Mouse (Mus musculus): ENCODE measurements around the gene Inpp5k.

The Inpp5k gene

GRCm38 (mm10) chr11:75654471-75655390 lies 23.9 kb downstream of the Inpp5k start:
- peak in 1 of 2 experiments; percentile 31 for DNase-seq

DNA sequence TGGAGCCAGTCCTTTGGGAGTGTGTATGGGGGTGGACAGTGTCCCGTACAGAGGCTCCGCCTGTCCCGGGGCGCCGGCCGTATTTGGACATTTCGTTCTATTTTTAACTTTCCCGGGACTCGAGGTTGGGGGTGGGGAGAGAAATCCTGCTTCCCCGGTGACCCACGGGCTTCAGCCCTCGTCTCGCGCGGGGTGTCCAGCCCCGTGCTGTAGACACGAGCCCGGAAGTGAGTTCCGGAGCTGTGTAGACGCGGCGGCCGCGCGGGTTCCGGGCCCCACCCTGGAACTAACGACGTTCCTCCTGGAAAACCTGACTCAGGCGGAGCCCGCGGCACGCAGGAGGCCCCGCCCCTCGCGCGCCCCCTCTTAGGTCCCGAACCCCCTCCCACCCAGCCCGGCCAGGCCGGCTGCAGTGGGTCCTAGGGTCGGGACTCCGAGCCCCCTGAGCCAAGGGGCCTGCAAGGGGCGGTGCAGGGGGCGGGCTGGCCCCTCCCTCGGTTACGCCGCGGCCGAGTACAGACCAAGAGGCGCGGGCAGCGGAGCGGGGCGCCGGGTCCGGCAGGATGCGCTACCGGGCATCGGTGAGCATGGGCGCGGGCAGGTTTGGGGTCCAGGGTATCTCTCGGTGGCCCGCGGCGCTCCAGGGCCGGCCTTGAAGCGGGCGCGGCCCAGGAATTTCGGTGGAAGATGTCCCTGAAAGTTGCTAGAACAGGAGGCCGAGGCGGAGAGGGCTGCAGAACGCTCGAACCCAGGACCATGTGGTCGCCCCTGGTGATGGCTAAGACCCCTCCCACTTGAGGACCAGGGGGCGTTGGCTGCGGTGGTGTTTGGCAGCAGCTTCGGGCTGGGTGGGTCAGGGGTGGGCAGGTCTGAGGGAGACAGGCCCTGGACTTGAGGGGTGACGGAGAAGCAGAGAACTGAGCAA lies 25.1 kb downstream of the Inpp5k start:
- DNase-seq = peak; percentile 63 to 64

DNA sequence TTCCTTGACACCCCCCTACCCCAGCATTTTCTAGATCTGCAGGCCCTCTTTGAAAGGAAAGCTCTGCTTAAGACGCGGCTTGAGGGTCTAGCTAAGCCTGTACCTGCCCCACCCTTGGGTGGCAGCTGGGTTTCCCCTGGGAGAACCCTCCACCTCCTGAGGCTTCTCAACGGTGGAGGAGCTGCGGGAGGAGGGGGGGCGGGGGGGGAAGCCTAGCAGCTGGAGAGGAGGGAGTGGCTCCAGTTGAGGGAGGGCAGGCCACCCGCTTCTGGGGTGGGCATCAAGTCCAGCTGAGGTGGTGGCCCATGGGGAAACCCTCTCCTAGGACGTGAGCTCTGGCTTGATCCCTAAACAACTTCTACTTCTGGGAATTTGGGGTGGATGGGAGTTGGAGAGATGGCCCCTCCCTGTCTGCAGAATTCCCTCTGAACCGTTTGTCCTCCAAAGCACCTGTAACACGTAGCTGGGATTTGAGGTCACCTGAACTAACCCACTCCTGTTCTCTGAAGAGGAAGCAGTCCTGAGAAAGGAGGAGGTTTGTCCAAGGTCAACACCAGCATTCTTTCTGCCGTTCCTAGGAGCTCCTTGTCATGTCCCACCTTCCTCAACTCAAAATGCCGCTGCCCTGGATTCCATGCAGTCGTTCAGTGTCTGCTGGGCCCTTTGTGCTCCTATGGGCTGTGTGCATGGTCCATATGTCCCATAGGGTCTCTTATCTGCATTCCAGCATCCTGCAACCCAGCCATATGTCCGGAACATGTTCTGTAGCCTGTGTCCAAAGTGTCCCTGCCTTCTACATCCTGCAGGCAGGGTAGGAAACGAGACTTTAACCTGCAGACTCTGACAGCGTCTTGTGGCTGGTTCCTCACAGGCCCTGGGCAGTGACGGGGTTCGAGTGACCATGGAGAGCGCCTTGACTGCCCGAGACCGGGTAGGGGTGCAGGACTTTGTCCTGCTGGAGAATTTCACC lies 26.1 kb downstream of the Inpp5k start:
- DNase-seq = no peak

DNA sequence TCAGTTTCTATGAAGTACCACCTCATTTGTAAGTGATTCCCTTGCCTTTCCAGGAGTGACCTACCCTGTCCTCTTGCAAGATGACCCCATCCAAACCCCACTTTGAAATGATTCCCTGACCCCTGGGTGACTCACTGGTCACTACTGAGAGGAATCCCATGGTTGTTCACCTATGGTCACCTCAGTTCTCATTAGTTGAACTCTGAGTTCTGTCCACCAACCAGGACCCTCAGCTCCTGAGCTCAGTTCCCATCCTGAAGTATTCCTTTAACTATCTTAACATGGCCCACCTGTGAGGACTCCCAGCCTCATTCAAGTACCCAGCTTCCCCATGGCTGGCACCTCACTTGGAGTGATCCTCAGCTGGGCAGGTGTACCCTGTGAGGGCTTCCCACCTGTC lies 27.1 kb downstream of the Inpp5k start:
- no peak for DNase-seq

- DNase-seq = no peak
Observed at GRCm38 (mm10) chr11:75658311-75658710, 27.5 kb downstream of the Inpp5k start.

GRCm38 (mm10) chr11:75658996-75659750 lies 28.4 kb downstream of the Inpp5k start:
- DNase-seq = peak in 1 of 2 experiments; percentile 13

DNA sequence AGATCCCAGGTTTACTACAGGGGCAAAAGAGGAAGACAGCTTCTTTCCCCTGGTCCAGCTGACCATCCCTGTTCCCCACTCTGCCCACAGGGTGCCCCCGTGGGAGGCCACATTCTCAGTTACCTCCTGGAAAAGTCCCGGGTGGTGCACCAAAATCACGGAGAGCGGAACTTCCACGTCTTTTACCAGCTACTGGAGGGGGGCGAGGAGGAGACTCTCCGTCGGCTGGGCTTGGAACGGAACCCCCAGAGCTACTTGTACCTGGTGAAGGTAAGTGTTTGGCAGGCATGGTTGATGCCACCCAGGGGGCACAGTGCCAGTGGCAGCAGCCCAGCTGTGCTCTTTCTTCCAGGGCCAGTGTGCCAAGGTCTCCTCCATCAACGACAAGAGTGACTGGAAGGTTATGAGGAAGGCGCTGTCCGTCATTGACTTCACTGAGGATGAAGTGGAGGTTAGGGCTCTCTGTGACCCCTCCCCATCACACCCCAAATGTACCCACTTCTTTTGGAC lies 29.3 kb downstream of the Inpp5k start:
- no peak for DNase-seq

DNA sequence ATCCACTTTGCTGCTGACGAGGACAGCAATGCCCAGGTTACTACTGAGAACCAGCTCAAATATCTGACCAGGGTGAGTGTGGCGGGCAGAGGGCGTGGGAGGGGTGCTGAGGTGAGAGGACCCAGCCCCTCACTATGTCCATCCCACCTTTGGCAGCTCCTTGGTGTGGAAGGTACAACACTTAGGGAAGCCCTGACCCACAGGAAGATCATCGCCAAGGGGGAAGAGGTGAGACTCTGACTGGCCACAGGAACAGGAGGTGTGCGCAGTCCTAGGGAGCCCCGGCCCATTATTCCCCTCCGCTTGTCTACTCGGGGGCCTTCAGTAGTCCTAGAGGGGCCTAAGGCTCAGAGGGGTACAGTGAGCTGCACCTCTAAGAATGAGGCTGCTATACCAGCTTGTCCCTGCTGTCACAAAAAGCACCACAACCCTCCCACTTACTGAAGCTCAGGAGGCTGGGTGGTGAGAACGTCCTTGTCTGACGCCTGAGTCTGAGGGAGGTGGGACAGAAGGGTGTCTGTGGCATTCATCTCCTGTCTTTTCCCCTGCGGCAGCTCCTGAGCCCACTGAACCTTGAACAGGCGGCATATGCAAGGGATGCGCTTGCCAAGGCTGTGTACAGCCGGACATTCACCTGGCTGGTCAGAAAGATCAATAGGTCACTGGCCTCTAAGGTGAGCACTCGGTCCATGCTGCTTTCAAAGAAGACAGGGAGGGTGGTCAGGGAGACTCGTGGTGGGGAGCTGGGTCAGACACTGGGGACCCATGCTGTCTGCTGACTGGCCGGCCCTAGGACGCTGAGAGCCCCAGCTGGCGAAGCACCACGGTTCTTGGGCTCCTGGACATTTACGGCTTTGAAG lies 30.4 kb downstream of the Inpp5k start:
- no peak for DNase-seq

DNA sequence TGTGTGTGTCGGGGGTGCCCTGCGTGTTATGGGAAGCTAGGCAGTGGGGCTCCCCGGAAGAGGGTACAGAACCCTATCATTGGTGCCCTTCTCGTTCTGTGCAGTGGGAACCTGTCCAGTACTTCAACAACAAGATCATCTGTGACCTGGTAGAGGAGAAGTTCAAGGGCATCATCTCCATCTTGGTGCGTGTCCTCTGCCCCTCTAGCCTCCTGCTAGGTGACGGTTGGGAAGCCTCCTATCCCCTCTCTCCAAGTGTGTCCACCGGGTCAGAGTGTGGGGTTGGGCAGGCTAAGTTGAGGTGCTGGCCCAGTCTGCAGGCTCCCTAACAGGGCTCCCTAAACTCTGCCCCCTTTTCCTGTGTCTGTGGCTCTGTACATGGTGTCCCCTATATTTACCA lies 31.3 kb downstream of the Inpp5k start:
- DNase-seq = no peak

GRCm38 (mm10) chr11:75666296-75666695 lies 35.5 kb downstream of the Inpp5k start:
- DNase-seq = no peak

DNA sequence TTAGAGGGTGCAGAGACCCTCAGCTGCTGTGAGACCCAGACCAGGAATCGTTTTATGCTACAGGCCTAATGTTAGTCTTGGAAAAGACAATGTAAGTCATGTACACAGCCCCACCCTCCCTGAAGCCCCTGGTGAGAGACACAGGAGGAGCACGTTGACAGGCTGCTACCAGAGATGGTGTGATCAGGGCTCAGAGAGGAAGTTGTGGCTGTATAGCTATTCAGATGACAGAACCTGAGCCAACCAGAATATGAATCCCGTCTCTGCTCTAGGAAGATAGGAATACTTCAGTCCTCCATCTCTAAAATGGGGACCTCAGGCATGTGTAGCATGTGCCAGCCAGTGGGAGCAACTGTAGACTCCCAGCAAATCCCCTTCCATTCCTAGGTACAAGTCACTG lies 37.8 kb downstream of the Inpp5k start:
- DNase-seq = no peak

GRCm38 (mm10) chr11:75669176-75669852 lies 38.5 kb downstream of the Inpp5k start:
- DNase-seq = no peak

DNA sequence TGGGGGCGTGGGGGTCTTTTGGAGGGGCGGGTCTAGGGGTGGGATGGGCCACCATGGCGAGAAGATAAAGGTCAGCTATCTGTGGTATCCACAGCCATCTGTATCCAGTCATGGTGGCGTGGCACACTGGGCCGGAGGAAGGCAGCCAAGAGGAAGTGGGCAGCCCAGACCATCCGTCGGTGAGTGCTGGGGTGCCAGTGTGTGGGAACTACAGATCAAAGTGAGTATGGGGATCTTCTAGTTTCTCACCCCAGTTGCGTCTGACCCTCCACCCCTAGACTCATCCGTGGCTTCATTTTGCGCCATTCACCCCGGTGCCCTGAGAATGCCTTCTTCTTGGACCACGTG lies 39.0 kb downstream of the Inpp5k start:
- no peak for DNase-seq

DNA sequence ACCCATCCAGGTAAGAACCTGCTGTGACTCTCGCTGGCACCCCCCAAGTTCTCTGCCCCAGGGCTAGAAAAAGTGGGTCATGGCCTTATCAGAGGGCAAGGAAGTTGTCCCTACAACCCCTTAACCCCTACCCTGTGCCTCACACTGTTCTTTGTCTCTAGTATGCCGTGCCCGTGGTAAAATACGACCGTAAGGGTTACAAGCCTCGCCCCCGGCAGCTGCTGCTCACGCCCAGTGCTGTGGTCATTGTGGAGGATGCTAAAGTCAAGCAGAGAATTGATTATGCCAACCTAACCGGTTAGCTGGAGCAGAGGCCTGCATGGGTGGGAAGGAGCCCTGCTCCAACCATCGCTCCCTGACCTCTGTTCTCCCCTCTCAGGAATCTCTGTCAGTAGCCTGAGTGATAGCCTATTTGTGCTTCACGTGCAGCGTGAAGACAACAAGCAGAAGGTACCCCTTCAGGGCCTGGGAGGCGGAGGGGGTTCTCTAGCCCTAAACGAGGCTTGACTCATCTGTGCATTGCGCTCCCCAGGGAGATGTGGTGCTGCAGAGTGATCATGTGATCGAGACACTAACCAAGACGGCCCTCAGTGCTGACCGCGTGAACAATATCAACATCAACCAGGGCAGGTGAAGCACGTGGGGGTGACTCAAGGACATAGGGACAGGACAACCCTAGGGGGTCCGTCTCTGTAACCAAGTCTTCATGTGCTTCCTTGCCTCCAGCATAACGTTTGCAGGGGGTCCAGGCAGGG lies 40.8 kb downstream of the Inpp5k start:
- no peak for DNase-seq

- DNase-seq = no peak
Observed at GRCm38 (mm10) chr11:75673411-75673810, 42.6 kb downstream of the Inpp5k start.

GRCm38 (mm10) chr11:75674875-75675274 lies 44.1 kb downstream of the Inpp5k start:
- no peak for DNase-seq

DNA sequence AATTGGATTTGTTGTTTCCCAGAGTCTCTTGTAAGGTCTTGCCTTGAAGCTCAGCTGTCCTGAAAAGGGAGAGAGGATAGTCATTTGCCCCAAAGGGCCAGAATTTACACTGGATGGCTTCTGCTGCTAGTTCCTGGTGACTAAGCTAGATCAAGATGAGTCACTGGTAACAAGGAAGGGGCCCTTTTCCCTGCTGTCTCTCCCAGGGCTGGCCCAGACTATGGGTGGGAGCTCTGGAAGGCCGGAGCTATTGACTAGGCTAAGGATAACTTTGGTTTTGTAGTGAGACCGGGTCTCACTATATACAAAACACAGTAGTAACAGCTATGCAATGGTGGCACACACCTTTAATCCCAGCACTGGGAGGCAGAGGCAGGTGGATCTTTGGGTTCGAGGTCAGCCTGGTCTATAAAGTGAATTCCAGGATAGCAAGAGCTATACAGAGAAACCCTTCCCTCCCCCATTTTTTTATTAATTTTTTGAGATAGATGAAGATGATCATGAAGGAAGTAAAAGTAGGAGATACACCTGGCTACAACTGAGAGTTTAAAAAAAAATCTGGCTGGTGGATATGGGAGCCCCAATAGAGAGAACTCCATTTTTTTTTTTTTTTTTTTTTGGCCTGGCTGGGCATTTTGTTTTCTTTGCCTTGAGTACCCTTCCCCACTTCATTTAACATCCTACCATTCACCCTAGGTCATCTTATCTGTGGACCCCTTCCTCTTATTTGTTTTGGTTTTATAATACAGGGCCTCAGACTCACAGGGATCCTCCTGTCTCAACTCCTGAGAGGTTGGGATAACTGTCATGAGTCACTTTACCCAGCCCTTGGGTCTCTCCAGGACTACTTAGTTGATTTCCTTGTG lies 47.3 kb downstream of the Inpp5k start:
- no peak for DNase-seq
